Mouse (Mus musculus) megakaryocyte progenitor cell, adult 5-6 weeks (primary cell): ENCODE results near the gene Mtif2. TPM values are rescaled to one million over a fixed set of nuclear protein-coding genes. Genes with fewer than 3 reads are reported as not detected.
"Not testable (repeated sequence)": the region's sequence is repeated elsewhere in the genome, so short reads cannot be mapped to it uniquely, and the experiment has no call there.

ENCODE experiments used
- ATAC-seq: replicated peaks from 2 replicates; pipeline ENCODE4 v1.8.0; 2016; ENCODE audit warnings: mild to moderate bottlenecking, moderate TSS enrichment, inconsistent platforms; ENCODE audit not compliant: poor library complexity
- total RNA-seq, 2 experiments: library from RNA; stranded (forward) in 1 of 2; stranded (reverse) in 1 of 2; fragments of 157-497, 149-512 nt in 1 of 2; fragments of 200-1000 nt in 1 of 2; gene quantifications; 2 replicates each; pipeline versions ENCODE4 v1.2.3 to v1.2.4; 2015 to 2017

The Mtif2 gene
- total RNA-seq (2015), result 20.1 and 30.0 TPM in 2 replicates
- total RNA-seq (2017), result 64.9 and 80.4 TPM in 2 replicates

DNA sequence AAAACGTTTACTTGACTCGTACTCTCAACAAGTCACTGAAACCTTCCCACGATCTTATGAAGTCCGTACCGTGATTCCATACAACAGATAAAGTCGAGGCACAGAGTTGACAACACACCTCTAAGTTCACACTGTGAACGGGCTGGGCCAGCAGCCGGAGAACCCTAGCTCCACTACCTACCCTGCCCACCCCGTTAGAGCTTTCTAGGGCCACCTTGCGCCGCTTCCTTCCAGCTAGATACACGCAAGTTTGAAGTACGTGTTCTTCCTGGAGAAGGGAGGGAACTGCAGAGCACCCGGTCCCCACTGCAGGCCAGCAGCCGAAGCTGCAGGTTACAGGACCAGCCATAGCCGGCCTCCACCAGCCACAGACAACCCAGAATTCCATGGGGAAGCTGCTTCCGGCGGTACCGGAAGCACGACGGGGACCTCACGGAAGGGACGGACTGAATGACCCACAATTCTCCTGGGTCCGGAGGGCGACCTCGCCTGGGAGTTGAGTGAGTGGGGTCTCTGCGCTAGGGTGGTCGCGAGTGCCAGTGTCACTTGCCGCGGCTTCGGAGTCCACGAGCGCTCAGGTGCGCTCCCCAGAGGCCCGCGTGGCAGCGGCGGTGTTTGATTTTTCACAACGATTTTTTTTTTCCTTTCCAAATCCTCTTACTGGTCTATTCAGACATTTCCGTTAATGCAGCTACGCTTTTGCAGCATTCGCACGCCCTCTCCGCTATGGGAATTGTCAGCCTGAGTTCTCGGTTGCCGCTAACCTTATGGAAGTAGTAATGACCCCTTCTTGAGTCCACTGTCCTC, at the start of gene Mtif2:
Gene Mtif2, plus strand, starts transcription at position 421 of the 807 bp plus-strand sequence.
- ATAC-seq, result peak; percentile 92

DNA sequence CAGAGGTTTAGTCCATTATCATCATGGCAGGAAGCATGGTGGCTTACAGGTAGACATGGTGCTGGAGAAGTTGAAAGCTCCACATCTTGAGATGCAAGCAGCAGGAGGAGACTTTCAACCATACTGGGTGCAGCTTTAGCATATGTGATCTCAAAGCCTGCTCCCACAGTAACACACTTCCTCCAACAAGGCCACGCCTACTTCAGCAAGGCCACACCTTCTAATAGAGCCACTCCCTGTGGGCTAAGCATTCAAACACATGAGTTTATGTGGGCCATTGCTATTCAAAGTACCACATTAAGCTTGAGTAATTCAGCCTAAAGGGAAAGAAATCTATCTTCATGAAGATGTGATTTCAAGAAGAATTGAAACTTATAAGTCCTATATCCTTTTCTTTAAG, 33.1 kb upstream of the Mtif2 start:
- no peak for ATAC-seq

DNA sequence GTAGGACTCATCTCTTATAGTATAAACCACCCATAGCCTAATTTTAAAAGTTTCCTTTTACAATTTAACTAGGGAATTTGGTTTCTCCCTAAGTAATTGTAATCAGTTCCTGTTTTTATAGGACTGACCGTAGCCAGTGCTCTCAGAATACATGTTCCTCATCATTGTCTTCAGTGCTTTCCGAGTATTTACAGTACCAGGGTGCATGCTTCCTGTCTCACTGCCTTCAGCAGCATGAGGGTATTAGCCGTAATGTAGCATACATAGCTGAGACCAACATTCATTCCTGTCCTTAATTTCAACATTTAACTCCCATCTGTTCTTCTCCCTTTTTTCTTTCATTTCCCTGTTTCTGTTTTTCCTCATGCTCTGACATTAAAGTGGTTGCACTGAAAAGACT, 29.2 kb upstream of the Mtif2 start:
- ATAC-seq, result peak; percentile 94

DNA sequence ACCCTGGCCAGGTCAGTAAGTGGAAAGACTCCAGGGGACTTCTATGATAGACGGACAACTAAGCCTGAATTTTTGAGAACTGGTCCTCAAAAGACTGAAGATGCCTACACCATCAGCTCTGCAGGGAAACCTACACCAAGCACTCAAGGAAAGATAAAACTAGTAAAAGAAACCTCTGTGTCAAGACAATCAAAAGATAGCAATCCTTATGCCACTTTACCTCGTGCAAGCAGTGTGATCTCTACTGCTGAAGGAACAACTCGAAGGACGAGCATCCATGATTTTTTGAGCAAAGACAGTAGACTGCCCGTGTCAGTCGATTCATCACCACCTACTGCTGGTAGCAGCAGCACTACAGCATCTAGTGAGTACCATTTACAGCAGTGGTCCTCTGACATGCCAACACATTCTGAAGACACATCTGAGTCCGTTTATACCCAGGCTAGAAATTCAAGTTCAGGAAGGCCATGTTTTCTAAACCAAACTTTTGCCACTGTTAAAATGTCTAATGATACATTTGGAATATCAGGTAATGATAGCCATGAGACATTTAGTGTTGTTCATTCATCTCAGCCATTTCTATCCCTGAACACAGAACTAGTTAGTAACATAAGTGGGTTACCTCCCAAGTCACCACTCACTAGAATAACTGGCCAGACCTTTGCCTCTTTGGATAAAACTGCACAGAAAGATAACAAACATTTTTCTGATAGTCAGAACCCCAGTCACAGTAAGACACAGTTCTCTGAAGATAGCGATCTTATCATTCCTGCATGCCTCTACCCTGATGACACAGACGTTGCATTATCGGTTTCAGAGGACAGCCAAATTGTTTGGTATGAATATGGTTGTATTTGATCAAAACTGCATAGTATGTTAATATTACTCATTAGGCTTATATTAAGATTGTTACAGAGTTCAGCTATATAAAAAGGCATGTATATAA, 22.0 kb upstream of the Mtif2 start:
- peak; percentile 73 for ATAC-seq

DNA sequence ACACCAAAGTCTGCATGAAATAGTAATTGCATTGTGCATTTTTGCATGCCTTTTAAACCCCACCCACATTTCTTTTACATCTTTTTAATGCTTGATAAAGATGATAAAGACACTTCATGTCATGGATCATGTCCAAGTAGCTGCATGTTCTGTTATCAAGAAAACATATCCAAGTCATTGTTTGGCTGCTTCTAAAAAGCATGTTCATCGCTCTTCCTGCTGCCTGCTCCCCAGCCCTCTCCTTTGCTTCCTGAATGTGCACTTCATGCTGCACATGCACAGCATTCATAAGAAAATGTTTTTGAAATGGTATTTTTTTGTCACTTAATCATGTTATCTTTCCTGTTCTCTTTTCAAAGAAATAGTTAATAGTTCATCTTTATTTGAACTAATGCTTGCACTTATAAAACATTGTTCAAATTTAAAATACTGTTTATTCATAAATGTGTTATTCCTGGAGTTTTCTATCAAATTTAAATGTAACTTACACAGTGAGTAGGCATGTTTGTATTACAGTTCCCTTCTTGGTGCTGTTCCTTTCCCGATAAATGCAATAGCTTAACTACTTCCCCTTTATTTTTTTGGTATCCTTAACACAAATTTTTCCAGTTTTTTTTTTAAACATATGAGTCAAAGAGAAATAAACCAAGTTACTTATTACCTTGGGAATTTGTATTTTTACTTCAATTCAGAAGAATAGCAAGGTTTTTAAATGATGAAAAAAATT, 21.1 kb upstream of the Mtif2 start:
- ATAC-seq, result peak; percentile 59

DNA sequence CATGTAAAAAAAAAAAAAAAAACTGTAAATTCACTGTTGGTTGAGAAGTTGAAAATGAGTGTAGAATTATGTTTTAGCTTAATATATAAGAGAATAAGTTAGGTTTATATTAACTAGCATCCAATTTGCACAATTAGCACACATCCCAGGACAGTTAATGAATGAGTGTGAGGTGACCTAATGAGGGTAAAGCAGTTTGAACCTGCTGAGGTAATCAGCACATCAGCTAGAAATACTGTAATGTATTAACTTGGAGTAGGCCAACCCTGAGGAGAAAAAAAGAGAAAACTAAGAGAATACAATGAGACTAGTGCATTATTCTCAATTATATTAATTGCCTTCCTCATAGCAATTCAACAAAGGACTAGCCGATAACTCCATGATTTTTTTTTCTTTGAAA, 16.8 kb upstream of the Mtif2 start:
- no peak for ATAC-seq

DNA sequence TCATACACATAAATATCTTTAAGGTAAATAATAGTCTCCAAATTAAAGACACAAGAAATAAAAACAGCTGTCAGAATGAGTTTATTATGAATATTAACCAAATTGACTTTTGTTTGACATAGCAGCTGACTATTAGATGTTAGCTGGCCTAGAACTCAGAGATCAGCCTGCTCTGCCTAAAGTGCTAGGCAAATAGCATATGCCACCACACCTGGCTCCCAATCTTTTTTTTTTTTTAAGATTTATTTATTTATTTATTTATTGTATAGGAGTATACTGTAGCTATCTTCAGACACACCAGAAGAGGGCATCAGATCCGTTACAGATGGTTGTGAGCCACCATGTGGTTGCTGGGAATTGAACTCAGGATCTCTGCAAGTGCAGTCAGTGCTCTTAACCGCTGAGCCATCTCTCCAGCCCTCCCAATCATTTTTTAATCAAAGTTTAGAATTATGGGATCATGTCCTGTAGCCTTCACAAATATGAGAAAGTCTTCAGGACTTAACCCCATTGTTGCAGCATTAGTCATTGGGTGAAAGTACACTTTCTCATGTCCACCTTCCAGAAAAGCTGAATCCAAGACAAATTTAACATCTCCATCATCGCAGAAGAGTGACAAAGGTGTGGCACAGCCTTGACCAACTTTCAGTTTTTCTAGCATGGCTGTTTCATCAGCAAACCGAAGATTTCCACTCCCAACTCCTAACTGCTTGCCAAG, 13.2 kb upstream of the Mtif2 start:
- no peak for ATAC-seq

DNA sequence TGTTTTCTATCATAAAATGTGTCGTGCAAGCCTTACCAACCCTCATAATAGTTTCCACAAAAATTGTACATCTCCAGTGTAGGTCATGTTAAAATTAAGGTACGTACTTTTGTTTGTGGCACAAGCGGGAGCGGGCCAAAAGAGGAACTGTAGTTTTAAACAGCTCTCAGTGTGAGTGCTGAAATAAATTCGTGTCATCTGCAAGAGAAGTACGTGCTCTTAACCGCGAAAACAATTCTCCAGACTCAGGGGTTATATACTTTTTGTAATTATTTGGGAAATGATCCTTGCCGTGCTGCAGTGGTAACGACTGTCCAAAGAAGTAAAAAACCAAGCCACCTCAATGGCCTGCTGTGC, 11.9 kb upstream of the Mtif2 start:
- peak; percentile 46 for ATAC-seq

DNA sequence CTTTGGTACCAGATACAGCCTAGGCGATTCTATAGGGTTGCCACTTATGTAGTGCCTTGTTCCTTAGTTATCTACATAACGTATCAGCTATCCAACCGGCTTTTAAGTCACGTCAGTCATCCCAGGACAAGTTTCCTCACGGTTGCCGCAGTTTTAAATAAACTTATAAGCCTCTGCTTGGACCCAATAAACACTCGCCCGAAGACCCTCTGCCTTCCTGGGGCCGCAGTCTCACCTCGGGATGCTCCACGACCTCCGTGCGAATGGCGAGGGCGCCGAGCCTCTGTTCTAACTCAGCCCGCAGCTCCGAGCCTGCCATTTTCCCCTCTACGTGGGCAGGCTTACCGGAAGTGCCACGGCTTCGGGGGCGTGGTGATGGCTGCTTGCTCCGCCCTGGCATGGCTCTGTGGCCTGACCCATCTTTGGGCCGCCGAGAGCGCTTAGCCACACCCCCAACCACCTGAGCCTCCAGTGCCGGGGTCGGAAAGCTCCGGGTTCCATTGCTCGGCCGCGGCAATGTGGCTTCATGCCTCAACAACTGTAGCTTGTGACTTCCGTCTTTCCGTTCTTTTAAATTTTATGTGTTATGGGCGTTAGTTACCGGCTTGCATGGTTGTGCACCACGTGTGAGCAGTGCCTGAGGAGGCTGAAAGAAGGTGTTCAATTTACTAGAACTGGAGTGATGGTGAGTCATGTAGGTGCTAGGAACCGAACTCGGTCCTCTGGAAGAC, 11.4 kb upstream of the Mtif2 start, which contains the start of gene Prorsd1:
Gene Prorsd1, minus strand, starts transcription at position 352 of the 731 bp plus-strand sequence.
- ATAC-seq, result peak; percentile 99

DNA sequence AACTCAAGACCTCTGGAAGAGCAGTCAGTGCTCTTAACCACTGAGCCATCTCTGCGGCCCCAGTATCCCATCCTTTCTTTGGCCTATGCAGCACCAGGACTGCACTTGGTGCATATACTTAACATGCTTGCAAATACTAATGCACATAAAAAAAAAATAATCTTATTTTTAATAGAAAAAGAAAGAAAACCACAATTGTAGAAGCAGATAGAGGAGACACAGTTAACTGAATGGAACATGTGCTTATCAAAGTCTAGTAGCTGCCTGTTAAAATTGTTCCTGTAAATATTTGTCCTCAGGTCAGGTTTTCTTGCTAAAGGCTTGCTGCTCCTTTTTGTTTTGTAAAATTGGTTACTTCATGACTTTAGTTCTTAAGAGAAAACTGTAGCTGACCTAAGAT, 12.0 kb downstream of the Mtif2 start:
- peak; percentile 64 for ATAC-seq

DNA sequence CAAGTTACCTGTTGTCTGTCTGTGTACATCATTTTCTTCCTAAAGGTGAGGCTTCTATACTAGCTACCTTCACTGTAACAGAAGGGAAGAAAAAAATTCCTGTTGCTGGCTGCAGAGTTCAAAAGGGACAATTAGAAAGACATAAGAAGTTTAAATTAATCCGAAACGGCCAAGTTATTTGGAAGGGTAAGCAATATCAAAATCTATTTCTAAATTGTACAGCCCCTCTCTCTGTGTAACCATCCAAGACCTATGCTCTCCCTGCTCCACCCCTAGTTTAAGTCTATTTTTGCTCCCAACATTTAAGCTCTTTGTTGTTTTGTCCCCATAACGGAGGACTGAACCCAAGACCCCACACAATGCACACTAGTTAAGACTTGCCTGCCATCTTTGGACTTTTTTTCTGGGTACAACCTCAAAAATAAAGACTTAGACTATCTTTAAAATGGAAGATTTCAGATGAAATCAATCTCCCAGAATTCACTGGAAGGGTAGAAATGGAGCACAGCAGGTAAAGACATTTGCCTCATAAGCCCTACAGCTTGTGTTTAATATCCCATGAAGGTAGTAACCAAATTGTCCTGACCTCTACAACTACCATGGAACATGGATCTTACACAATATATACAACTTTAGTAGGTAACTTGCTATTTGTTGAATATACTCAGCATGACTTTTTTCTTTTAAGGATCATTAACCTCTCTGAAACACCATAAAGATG, 18.2 kb downstream of the Mtif2 start:
- ATAC-seq, result no peak

DNA sequence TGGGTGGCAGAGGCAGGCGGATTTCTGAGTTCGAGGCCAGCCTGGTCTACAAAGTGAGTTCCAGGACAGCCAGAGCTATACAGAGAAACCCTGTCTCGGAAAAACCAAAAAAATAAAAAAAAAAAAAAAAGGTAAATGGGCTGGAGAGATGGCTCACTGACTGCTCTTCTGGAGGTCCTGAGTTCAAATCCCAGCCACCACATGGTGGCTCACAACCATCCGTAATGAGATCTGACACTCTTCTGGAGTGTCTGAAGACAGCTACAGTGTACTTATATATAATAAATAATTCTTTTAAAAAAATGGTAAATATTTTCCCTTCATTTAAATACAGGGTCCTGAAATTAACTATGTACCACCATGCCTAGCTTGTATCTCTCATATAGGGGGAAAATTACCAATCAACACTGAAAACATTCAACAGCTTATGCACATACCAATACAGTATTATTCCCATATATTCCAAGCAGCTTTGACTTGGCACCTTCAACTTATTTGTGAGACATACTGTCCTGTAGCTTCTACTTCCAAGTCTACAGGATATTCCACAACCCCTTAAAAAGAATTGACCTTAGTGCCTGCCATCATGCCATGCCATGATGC, 19.0 kb downstream of the Mtif2 start:
- ATAC-seq, result not testable (repeated sequence)

DNA sequence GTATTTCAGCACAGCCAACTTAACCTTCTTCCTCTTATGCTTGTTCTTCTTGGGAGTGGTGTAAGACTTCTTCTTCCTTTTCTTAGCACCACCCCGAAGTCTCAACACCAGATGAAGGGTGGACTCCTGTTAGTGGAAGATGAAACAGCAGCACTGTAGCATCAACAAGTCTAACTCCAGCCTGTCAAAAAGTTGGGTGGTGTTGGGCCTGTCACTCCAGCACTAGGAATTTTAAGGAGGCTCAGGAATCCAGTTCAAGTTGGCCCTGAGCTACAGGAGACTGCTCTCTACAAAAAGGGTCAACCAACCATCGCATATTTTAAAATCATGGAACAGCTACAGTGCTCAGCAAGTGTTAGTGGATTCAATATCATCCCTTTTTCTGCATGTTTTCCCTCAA, 20.1 kb downstream of the Mtif2 start:
- ATAC-seq, result not testable (repeated sequence)

DNA sequence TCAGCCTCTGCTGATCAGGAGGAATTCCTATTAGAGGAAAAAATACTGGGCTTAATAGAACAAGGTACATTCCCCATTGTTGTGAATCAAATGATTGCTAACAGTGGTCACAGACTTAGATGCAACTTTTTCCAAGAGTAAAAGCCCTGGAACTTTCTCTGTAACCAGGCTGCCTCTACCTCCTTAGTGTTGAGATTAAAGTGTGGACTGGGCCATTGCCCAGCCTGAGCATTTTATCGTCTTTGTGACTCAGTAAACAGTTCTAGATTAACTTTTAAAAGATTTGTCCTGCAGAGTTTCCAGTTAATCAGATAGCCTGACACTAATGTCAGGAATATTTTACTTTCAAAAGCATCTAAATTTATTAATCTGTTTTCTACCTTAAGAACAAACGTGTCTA, 20.6 kb downstream of the Mtif2 start:
- no peak for ATAC-seq

DNA sequence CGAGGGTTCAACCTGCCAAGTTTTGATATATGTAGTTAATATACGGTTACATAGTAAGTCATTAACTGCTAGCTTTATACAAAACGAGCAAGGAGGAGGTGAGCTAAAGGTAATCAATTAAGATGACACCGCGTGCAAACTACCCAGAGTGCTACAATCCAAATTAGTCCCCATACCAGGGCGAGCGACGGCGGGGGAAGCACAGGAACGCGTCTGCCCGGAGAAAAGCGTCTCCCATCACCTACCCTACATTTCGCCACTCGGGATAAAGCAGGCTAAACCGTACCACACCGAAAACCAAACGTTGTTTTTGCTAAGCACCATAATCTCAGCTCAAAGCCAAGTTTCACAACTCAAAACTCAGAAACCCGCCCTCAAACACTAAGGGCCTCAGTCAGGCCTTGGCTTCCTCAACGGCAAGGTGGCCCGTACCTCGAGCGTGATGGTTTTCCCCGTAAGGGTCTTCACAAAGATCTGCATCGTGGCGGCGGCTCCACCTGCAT, 21.1 kb downstream of the Mtif2 start:
- no peak for ATAC-seq

DNA sequence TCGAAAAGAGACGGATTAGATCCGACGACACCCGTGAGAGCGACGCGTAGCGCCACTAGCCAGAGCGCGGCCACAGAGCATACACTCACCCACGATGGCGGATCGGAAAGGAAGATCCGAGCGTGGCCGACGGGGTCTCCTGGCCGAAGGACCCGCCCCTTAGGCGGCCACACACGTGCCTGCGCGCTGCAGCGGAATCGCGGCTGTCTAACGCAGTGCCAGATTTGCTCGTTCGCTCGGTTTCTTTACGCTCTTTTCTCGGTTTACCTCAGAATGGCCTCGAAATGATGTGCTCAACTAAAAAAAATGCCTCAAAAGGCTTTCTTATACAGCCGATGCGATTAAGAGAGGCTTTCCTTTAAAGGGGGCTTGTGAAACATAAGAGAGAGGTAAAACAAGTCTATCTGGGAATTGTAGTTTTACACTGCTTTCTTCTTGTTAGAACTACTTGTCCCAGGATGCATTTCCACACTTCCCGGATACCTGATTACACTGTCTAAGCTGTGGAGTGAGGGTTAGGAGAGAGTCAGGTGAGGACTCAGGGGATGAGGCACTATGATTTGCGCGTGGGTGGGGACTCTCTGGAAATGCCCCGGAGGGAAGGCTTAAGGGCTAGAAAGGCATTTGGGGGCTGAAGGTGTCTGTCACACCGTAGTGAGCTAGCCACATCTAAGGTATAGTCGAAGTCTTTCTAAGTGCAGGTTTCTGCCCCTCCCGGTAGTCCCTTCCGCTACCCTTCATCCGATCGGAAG, 21.7 kb downstream of the Mtif2 start, which contains the start of the genes Clhc1 and Rps27a:
Gene Clhc1, plus strand, starts transcription at position 199 of the 752 bp plus-strand sequence.
Gene Rps27a, minus strand, starts transcription at position 358 of the 752 bp plus-strand sequence.
- peak; percentile 82 for ATAC-seq
